Mouse (Mus musculus) embryonic facial prominence, embryonic 10.5 days (tissue): ENCODE data around the gene Usp25. TPM values are rescaled to one million over a fixed set of nuclear protein-coding genes. Genes with fewer than 3 reads are reported as not detected.

Experiments used
- DNase-seq: peaks from one replicate; pipeline ENCODE4 v3.0.0-alpha.2; 2017; ENCODE audit warnings: low spot score
- H3K27ac ChIP-seq: fragments of 300-500 bp; sonication (generic); replicated peaks from 2 replicates; pipeline ENCODE4 v1.5.1; 2016; ENCODE audit warnings: mild to moderate bottlenecking
- H3K27me3 ChIP-seq: fragments of 300-500 bp; sonication (generic); replicated peaks from 2 replicates; pipeline ENCODE4 v1.6.1; 2016; ENCODE audit warnings: low read depth, mild to moderate bottlenecking; ENCODE audit not compliant: poor library complexity, severe bottlenecking
- H3K36me3 ChIP-seq: fragments of 300-500 bp; sonication (generic); replicated peaks from 2 replicates; pipeline ENCODE4 v1.6.1; 2016; ENCODE audit warnings: mild to moderate bottlenecking, moderate library complexity
- H3K4me1 ChIP-seq: fragments of 300-500 bp; sonication (generic); 2 replicates; pipeline ENCODE4 v1.6.1; 2016
- H3K4me3 ChIP-seq: fragments of 300-500 bp; sonication (generic); 2 replicates; pipeline ENCODE4 v1.5.1; 2016; ENCODE audit warnings: mild to moderate bottlenecking, moderate library complexity
- H3K9me3 ChIP-seq: fragments of 300-500 bp; sonication (generic); 2 replicates; pipeline ENCODE4 v1.6.1; 2016; ENCODE audit warnings: mild to moderate bottlenecking
- whole genome bisulfite sequencing: fragments of 180-500 bp; shearing (Covaris S2); methylation state at CpG from one replicate; pipeline ENCODE4 v1.1.7; 2016; 5-methylcytosine and 5-hydroxymethylcytosine counted together
- polyA plus RNA-seq: library from polyadenylated mRNA; unstranded; fragments of >200 nt; fragmentation: Nextera tagmentation; extraction: Ambion mirVana; gene quantifications from 2 replicates; pipeline ENCODE4 v1.2.1, GENCODE M21; 2016

Usp25 gene
- polyA plus RNA-seq, 1 experiment from 2014 or later: 21.7 TPM

DNA sequence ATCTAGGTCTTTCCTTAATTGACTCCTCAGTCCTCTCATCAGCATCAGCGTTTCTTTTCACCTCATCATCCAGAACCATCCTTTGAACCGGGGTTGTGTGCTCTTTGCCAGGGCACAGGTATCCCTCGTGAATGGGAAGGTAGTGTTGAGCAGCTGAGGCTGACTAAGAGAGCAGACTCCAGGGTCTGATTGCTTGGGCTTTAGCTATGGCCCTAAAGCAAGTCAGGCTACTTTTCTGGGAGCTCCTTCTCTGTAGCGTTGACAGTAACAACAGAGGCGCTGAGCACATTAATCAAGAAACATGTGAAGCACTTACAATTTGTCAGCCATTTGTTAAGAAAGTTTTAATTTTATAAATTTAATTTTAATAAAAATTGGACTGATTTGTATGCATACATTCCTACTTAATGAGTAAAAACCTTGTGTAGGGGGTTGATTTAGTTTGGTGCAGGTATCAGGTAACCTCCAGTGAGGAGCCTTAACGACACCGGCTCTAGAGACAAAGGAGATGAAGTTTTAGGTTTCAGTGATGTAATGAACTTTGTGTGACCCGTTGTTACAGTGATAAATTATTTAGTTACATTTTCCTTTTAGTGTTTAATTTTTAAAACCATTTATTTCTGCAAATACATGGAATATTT lies 42.1 kb downstream of the Usp25 start:
- H3K36me3 ChIP-seq: peaks cover 40% of the 10 kb centered on the region
- 0 out of 2 replicates have a peak overlapping the region, but pooled peaks have one; percentile 20 for H3K27ac ChIP-seq
- H3K9me3 ChIP-seq: no peaks in the 10 kb centered on the region
- H3K4me1 ChIP-seq: 0 out of 2 replicates have a peak, but pooled peaks cover 3% of the 10 kb centered on the region
- WGBS: 77% methylated on average over 8 of the region's 8 CpGs
- no peak overlapping the region for H3K4me3 ChIP-seq
- no peaks in the 10 kb centered on the region for H3K27me3 ChIP-seq
- DNase-seq: no peak

DNA sequence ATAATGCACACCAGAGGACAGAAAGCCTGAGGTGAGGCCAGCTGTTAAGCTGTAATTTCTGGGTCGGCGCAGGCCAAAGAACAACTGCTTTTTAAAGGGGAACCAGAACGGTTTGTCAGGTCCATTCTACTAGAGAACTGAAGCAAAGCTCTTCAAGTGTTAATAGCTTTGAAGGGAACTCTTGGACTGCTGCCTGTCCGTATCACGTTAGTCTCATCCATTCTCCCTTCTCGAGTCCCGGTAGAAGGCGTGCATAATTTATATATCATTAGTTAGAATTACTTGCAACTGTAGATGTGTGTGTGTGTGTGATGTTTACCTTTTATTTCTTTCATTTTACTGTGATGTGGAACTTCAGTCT lies 42.6 kb downstream of the Usp25 start:
- WGBS: 81% methylated on average over 8 of the region's 8 CpGs

DNA sequence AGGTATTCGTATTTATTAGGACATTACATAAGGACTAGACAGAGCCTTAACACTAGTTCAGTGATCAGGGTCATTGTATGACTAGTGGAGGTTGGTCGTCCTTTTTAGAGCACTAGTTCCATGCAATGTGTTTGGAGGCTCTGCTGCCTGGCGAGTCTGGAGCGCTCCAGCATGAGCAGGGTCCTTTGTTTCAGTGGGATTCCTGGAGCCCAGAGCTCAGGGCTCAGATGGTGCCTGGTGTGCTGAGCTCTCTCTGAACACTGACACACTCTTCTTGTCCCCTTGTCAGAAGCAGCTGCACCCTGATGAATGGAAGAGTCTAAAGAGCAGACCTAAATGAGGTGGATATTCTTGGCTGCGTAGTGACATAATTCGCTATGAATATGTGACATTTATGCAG lies 45.1 kb downstream of the Usp25 start:
- no peak for DNase-seq
- Histone ChIP-seq H3K9me3 (no peaks in the 10 kb centered on the region), H3K27ac (no peak overlapping the region), H3K4me3 (no peak overlapping the region), H3K27me3 (no peaks in the 10 kb centered on the region), H3K36me3 (peaks cover 44% of the 10 kb centered on the region), H3K4me1 (0 out of 2 replicates have a peak, but pooled peaks cover 3% of the 10 kb centered on the region)
- 71% methylated on average over 6 of the region's 6 CpGs for WGBS

More for the DNA sequence above, 42.6 kb downstream of the Usp25 start:
- Histone ChIP-seq H3K4me1 (0 out of 2 replicates have a peak, but pooled peaks cover 3% of the 10 kb centered on the region), H3K4me3 (no peak overlapping the region), H3K27me3 (no peaks in the 10 kb centered on the region), H3K27ac (no peak overlapping the region), H3K36me3 (peaks cover 43% of the 10 kb centered on the region), H3K9me3 (no peaks in the 10 kb centered on the region)
- DNase-seq: no peak

DNA sequence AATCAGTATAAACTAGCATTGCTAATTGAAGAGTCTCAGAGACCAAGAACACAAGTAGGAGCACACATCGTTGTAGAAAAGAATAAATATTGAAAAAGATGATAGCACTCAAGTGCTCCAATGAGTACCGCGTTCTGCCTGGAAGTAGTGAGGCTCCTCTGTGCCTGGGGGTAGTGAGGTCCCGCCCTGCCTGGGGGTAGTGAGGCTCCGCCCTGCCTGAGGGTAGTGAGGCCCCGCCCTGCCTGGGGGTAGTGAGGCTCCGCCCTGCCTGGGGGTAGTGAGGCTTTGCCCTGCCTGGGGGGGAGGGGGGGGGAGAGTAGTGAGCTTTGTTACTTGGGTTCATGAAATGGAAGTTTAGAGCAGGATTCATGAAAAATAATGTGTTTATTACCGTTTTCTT lies 46.7 kb downstream of the Usp25 start:
- DNase-seq: no peak
- Histone ChIP-seq H3K4me1 (0 out of 2 replicates have a peak, but pooled peaks cover 3% of the 10 kb centered on the region), H3K27me3 (no peaks in the 10 kb centered on the region), H3K27ac (no peak overlapping the region), H3K9me3 (no peaks in the 10 kb centered on the region), H3K4me3 (no peak overlapping the region), H3K36me3 (peaks cover 50% of the 10 kb centered on the region)
- WGBS: 85% methylated on average over 8 of the region's 8 CpGs

DNA sequence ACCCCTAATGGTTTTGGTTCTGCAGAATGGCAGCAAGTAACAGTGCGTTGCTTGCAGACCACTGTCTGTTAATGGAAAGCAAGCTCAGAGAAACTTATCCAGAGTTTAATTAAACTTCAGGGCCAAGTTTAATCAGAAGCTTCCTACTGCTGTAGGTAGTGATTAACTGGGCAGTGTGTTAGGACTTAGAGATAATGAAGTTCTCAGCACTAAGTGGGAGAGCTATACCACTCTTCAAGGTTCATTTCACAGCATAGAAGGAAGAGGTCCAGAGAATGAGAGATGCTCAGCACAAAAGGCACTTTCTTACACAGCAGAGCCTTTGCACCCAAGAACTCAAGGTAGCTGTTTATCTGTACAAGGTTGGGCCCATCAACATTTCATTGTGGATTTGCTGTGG lies 50.4 kb downstream of the Usp25 start:
- 99% methylated on average over 1 of the region's 1 CpGs for WGBS
- Histone ChIP-seq H3K4me1 (no peaks in the 10 kb centered on the region), H3K36me3 (peaks cover 65% of the 10 kb centered on the region)

DNA sequence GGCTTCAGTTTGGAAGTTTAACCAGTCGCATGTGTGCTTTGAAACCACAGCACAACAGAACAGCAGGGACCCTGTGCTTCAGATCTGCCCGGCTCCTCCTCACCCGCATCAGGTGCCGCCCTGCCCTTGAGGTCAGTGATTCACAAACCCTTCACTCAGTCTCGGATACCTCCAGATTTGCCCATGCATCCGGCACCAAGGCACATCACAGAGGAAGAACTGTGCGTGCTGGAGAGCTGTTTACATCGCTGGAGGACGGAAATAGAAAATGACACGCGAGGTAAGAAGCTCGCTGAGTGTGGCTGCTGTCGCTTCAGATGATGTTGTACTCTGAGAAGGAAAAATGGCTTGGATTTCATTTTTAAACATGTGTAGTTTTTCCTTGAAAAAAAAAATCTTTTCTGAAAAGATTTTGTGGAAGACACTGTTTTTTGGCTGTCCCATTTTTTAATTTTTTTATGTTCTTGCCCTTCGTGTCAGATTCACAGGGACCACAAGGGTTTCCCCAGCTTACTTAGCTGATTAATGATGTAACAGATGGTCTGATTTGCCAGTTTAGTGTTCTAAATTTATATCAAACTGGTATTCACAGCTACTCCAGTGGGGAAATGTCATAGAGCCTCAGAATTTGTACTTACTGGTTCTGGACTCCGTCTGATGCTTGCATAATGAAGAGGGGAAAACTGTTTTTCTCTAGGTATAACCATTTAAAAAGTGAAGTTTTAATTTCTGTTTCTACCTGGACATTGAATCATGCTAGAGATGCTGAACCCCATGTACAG lies 63.6 kb downstream of the Usp25 start:
- Histone ChIP-seq H3K36me3 (peaks cover 58% of the 10 kb centered on the region), H3K9me3 (no peaks in the 10 kb centered on the region), H3K4me3 (no peak overlapping the region), H3K27ac (no peak overlapping the region), H3K4me1 (no peaks in the 10 kb centered on the region), H3K27me3 (no peaks in the 10 kb centered on the region)
- WGBS: 76% methylated on average over 15 of the region's 15 CpGs
- no peak for DNase-seq

More for the DNA sequence above, 50.4 kb downstream of the Usp25 start:
- H3K27ac ChIP-seq: no peak overlapping the region
- H3K9me3 ChIP-seq: no peaks in the 10 kb centered on the region
- no peaks in the 10 kb centered on the region for H3K27me3 ChIP-seq
- no peak for DNase-seq
- H3K4me3 ChIP-seq: no peak overlapping the region

DNA sequence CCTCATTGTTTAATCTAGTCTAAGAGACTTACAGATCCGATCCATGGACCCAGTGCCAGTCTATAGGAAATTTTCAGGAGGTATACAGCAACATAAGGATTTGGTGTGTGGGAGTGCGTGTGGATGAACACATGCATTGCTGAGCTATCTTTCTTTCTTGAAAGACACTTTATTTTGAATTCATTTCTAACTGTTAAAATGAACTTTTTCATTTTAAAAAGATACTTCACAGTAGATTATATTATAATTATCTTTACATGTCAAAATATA lies 64.2 kb downstream of the Usp25 start:
- Histone ChIP-seq H3K36me3 (peaks cover 58% of the 10 kb centered on the region), H3K4me1 (no peaks in the 10 kb centered on the region), H3K27ac (no peak overlapping the region), H3K9me3 (no peaks in the 10 kb centered on the region), H3K4me3 (no peak overlapping the region), H3K27me3 (no peaks in the 10 kb centered on the region)
- WGBS: 97% methylated on average over 2 of the region's 2 CpGs
- no peak for DNase-seq

DNA sequence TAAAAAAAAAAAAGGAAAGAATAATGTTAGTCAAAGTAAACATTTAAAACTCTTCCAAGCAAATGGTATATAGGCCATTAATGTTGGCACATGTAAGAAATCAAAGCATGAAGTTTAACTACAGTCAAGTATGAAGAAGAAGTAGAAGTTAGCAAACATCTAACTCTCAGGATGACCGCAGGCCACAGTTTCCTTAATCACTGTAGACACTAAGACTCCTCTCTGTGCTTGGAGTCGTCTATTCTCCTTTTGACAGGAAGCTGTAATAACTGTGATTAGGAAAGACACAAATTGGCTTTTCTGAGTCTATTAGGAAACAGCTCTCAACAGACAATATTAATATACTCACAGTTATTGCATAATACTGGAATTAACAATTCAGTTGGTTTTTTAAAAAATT lies 70.6 kb downstream of the Usp25 start:
- 80% methylated on average over 2 of the region's 2 CpGs for WGBS
- peaks cover 64% of the 10 kb centered on the region for H3K36me3 ChIP-seq

DNA sequence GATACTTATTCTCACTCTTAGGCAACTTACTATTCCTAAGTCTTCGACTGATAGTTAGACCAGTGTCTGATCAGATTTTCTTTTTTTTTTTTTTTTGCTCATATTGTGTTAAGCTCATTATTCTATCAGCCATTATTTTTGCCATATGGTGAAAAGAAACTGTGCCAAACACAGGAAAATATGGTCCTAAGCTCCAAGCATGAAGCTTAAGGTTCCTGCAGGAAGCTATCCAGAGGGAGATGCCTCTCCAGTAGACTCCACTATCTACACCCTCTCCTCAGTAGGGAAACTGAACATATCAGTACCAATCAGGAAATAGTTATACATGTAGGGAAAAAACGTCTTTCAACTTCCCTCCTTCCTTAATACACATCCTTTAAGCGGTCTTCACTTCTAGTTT lies 76.3 kb downstream of the Usp25 start:
- Histone ChIP-seq H3K27me3 (no peaks in the 10 kb centered on the region), H3K27ac (no peak overlapping the region), H3K9me3 (no peaks in the 10 kb centered on the region), H3K4me1 (no peaks in the 10 kb centered on the region), H3K36me3 (peaks cover 54% of the 10 kb centered on the region), H3K4me3 (no peak overlapping the region)
- WGBS: 91% methylated on average over 3 of the region's 3 CpGs
- DNase-seq: no peak

More for the DNA sequence above, 70.6 kb downstream of the Usp25 start:
- Histone ChIP-seq H3K4me1 (no peaks in the 10 kb centered on the region), H3K27ac (no peak overlapping the region), H3K4me3 (no peak overlapping the region), H3K27me3 (no peaks in the 10 kb centered on the region), H3K9me3 (no peaks in the 10 kb centered on the region)
- DNase-seq: no peak

DNA sequence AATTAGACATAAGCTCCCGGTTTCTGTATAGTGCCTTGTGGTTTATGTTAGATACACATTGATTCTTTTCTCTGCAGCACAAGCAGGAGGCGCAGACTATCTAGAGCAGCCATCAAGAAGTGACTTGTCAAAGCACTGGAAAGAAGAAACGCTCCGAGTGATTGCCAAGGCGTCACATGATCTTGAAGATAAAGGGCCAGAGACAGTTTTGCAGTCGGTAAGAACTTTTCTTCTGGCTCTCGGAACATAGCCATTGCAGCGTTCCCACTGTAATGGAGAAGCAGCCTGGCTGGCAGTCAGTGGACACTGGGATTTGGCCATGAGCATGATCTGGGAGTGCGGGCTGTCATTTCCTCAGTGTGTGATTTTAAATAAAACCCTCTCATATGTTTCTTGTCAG lies 80.0 kb downstream of the Usp25 start:
- Histone ChIP-seq H3K36me3 (peaks cover 46% of the 10 kb centered on the region), H3K4me1 (no peaks in the 10 kb centered on the region), H3K9me3 (no peaks in the 10 kb centered on the region), H3K27ac (no peak overlapping the region), H3K4me3 (no peak overlapping the region), H3K27me3 (no peaks in the 10 kb centered on the region)
- no peak for DNase-seq
- WGBS: 88% methylated on average over 9 of the region's 9 CpGs

DNA sequence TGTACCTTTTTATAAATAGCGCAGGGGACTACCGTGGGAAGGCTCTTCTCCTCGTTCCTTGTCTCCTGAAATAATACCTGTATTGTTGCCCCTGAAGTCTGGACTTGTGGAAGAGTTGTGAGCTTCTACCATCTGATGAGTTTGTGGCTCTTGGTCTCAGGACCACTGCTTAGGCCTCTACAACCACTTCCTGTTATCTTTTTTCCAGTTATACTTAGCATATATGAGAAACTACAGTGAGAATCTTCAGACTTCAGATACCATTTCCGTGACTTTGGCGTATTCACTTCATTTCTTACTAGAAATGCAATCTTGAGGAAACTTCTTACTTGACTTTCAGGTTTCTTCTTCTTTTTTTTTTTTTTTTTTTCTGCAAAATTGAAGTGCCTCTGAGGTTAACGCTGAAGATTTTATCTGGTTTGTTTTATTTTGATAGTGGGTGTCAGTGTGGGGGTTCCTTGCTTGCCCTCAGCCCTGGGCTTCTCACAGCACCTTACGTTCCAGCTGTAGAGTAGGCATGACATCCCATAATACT lies 81.6 kb downstream of the Usp25 start:
- no peak overlapping the region for H3K27ac ChIP-seq
- no peaks in the 10 kb centered on the region for H3K9me3 ChIP-seq
- peaks cover 46% of the 10 kb centered on the region for H3K36me3 ChIP-seq
- 94% methylated on average over 7 of the region's 7 CpGs for WGBS
- no peak for DNase-seq
- H3K27me3 ChIP-seq: no peaks in the 10 kb centered on the region
- H3K4me3 ChIP-seq: no peak overlapping the region
- H3K4me1 ChIP-seq: no peaks in the 10 kb centered on the region

DNA sequence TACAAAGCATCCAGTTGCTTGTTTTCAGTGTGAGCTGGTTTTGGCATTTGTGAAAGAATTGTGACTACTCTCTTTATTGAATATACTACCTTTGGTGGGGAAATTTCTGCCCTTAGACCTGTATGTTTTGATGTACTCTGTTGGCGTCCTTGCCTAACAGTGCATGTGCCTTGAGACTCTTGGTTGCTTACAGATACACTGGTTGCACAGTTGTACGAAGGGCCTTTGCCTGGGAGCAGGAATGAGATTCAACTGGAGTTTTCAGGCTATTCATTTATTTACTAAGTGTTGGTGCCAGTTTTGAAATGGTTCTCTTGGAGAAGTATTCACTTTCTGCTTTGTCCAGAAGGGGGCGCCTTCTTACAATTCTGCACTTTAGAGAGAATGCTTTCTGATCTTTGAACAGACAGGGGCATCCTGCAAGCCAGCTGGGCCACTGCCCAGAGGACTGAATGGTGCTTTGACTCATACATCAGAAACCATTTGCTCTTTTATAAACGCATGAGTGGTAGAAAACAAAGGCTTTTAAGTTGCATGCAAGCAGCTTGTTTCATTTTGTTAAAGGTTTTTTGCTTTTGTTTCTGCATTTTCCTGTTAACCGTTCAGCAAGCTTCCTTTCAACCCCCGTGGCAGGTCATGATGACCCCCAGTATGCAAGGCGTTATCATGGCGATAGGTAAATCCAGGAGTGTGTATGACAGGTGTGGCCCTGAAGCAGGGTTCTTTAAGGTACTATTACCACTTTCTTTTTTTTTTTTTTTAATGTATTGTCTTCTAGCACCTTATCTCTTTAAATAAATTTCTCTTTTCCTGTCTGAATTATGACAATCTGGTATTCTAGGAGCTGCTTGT lies 85.7 kb downstream of the Usp25 start:
- peaks cover 38% of the 10 kb centered on the region for H3K36me3 ChIP-seq
- no peak overlapping the region for H3K4me3 ChIP-seq
- no peaks in the 10 kb centered on the region for H3K4me1 ChIP-seq
- peak; percentile 49 for DNase-seq
- H3K27ac ChIP-seq: no peak overlapping the region
- 71% methylated on average over 8 of the region's 8 CpGs for WGBS
- H3K9me3 ChIP-seq: no peaks in the 10 kb centered on the region
- no peaks in the 10 kb centered on the region for H3K27me3 ChIP-seq
